Mouse (Mus musculus): ENCODE results near the gene Trio. TPM values are rescaled to one million over a fixed set of nuclear protein-coding genes. Genes with fewer than 3 reads are reported as not detected.
A peak's percentile ranks its signal among the peaks of the same experiment; 100 is the strongest.

Trio gene
- polyA plus RNA-seq, 1 experiment from 2014 or later, result 28.8 TPM

DNA sequence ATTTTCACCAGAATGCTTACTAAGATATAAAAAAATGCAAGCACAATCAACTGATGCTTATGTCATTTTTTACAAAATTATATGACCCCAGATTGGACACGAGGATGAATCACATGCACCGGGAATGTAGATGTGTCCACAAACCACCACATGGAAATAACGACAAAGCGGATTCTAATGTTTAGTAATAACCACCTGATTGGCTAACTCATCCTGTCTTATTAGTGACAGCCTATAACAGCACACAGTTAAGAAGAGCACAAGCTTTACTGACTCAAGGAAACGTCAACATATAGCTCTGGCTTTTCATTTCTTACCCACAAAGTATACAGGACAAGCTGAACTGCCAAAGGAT is 101.7 kb downstream of the Trio start:
- H3K27ac ChIP-seq (replicated peaks), result no peak overlapping the region
- H3K27me3 ChIP-seq (replicated peaks; ENCODE audit: low read depth, poor library complexity, severe bottlenecking), result no peaks in the 10 kb centered on the region
- peaks cover 80% of the 10 kb centered on the region for H3K4me1 ChIP-seq
- WGBS, result 22% methylated on average over 5 of the region's 5 CpGs
- H3K36me3 ChIP-seq (replicated peaks), result no peaks in the 10 kb centered on the region
- no peaks in the 10 kb centered on the region for H3K9me3 ChIP-seq
- no peak for DNase-seq (ENCODE audit: low spot score)
- H3K4me3 ChIP-seq, result peak overlapping the region; percentile 49

DNA sequence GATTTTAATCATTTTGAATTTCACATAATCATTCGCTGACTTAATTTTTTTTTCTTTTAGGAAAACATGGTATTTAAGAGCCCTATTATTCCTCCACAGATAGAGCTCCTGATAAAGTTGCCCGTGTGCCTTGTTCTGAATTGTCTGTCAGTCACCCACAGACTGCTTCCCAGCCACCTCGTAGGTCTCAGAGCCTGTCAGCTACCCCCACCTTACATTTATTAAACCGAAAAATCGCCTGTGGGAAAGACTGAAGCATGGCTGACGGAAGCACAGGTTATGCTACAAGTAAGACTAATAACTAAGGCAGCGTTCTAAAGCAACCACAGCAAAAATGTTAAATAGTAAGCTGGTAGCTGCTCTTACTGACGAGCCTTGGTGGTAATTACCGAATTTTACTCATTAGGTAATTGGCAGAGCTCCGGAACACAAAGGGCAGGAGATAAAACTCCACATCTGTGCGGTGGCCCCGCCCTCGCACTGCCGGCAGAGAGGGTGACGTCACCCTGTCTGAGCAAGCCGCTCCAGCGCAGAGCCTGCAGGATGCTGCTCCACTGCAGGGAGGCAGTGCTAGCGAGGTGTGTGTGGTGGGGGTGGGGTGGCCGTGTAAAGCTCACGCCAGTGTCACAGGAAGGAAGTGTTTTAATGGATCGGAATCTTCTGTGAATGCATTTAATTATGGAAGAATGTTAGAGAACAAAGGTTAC is 102.2 kb downstream of the Trio start:
- Histone ChIP-seq H3K36me3 (replicated peaks) (0 out of 2 replicates have a peak, but pooled peaks cover 3% of the 10 kb centered on the region), H3K27ac (replicated peaks) (peak overlapping the region; percentile 61; the same call in 1 of the 2 replicates), H3K9me3 (no peaks in the 10 kb centered on the region), H3K4me3 (peak overlapping the region; percentile 49), H3K27me3 (replicated peaks; ENCODE audit: low read depth, poor library complexity, severe bottlenecking) (no peaks in the 10 kb centered on the region), H3K4me1 (peaks cover 84% of the 10 kb centered on the region)
- WGBS, result 10% methylated on average over 21 of the region's 21 CpGs
- peak; percentile 85 for DNase-seq (ENCODE audit: low spot score)

DNA sequence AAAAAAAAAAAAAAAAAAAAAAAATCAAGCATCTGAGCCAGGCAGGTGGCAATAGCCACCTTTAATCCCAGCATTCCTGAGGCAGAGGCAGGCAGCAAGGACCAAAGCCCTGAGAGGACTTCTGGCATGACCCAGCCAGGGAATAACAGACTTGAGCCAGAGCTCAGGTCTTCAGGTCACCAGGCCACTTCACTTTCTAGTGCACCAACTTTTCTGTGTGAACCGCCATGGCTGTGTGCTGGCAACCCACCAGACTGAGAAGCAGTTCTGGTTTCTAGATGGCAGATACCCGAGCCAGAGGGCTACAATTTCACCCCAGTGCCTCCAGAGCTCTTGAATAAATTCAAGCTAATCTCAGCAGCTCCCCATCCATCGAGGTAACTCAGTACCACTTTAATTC is 104.9 kb downstream of the Trio start:
- H3K9me3 ChIP-seq, result no peaks in the 10 kb centered on the region
- peaks cover 66% of the 10 kb centered on the region for H3K4me1 ChIP-seq
- 59% methylated on average over 3 of the region's 3 CpGs for WGBS
- H3K4me3 ChIP-seq, result no peak overlapping the region
- peaks cover 18% of the 10 kb centered on the region for H3K36me3 ChIP-seq (replicated peaks)
- no peak for DNase-seq (ENCODE audit: low spot score)
- H3K27ac ChIP-seq (replicated peaks), result no peak overlapping the region
- H3K27me3 ChIP-seq (replicated peaks; ENCODE audit: low read depth, poor library complexity, severe bottlenecking), result no peaks in the 10 kb centered on the region

DNA sequence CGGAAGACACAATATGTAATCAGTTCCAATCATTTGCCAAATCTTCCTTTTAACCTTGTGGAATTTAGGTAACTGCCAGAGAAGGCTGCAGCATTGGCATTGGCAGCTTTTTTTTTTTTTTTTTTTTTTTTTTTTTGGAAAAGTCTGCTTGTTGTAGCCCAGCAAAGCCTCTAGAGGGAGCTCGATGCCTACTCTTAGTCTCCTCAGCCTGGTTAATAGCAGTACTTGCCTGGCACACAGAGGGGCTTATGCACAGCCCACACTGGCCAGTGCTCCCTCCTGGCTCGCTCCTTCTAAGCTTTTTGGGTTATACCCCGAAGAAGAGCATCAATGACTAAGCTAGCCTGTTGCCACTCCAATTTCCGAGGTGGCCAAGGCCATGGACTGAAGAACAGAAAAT is 106.1 kb downstream of the Trio start:
- Histone ChIP-seq H3K36me3 (replicated peaks) (peaks cover 21% of the 10 kb centered on the region), H3K27ac (replicated peaks) (no peak overlapping the region), H3K4me1 (peaks cover 54% of the 10 kb centered on the region), H3K9me3 (no peaks in the 10 kb centered on the region), H3K27me3 (replicated peaks; ENCODE audit: low read depth, poor library complexity, severe bottlenecking) (no peaks in the 10 kb centered on the region), H3K4me3 (no peak overlapping the region)
- 21% methylated on average over 5 of the region's 5 CpGs for WGBS
- peak; percentile 63 for DNase-seq (ENCODE audit: low spot score)

DNA sequence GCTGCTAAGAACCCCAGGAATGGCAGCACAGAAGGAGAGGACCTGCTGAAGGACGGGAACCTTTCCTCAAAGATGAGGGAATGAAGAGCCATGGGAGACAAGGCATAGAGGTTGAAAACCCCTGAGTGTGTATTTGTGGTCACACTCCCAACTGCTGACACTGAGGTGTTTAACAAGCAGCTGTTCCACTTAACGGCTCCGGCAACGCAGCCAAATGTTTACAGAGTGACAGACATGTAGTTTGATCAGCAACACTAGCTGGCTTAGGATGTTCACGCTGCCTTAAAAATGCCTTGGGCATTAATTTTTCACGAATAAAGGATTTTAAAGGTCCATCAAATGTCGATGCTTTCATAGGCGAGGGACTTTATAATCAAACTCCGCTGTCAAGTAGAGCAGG is 106.8 kb downstream of the Trio start:
- no peak overlapping the region for H3K27ac ChIP-seq (replicated peaks)
- no peaks in the 10 kb centered on the region for H3K27me3 ChIP-seq (replicated peaks; ENCODE audit: low read depth, poor library complexity, severe bottlenecking)
- peaks cover 21% of the 10 kb centered on the region for H3K36me3 ChIP-seq (replicated peaks)
- DNase-seq (ENCODE audit: low spot score), result no peak
- WGBS, result 91% methylated on average over 9 of the region's 9 CpGs
- H3K4me3 ChIP-seq, result no peak overlapping the region
- peaks cover 46% of the 10 kb centered on the region for H3K4me1 ChIP-seq
- H3K9me3 ChIP-seq, result no peaks in the 10 kb centered on the region

DNA sequence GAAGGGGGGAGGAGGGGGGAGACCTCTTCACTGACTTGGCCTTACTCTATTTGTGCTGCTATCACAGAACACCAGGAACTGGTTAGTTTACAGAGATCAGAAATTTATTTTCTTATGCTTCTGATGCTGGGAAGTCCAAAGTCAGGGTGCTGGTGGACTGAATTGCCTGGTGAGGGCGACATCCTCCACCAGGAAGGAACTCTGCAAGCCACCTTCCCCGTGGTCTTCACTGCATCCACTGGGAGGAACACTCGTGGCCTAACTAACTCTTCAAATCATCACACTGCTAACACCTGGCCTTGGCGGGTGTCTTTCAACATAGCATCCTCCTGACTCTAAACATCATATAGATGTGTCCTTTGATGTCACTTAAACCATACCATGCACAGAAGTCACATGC is 109.4 kb downstream of the Trio start:
- H3K27ac ChIP-seq (replicated peaks), result no peak overlapping the region
- WGBS, result 63% methylated on average over 4 of the region's 4 CpGs
- peaks cover 31% of the 10 kb centered on the region for H3K36me3 ChIP-seq (replicated peaks)
- DNase-seq (ENCODE audit: low spot score), result no peak
- H3K4me1 ChIP-seq, result peaks cover 20% of the 10 kb centered on the region
- H3K27me3 ChIP-seq (replicated peaks; ENCODE audit: low read depth, poor library complexity, severe bottlenecking), result no peaks in the 10 kb centered on the region
- no peak overlapping the region for H3K4me3 ChIP-seq
- no peaks in the 10 kb centered on the region for H3K9me3 ChIP-seq

DNA sequence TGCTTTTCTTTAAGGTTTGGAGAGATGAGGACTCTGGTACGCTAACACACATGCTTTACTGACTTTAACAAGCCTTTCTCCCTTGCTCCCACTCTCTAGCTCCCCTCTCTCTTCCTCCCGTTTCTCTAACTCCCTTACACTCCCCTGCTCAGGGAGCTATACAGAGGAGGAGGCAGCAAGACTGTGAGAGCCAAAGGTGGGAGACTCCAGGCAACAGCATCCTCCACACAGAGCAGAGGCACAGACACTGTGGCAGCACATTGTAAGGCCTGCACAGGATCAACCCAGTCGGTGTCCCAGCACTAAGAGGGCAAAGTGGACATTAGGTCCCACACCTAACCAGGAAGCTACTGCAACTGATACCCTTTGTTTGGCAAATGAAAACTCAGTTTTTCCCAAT is 112.6 kb downstream of the Trio start:
- 73% methylated on average over 3 of the region's 3 CpGs for WGBS
- peaks cover 43% of the 10 kb centered on the region for H3K36me3 ChIP-seq (replicated peaks)
- no peaks in the 10 kb centered on the region for H3K4me1 ChIP-seq
- no peak for DNase-seq (ENCODE audit: low spot score)
- H3K27ac ChIP-seq (replicated peaks), result no peak overlapping the region
- H3K9me3 ChIP-seq, result no peaks in the 10 kb centered on the region
- H3K27me3 ChIP-seq (replicated peaks; ENCODE audit: low read depth, poor library complexity, severe bottlenecking), result no peaks in the 10 kb centered on the region
- H3K4me3 ChIP-seq, result no peak overlapping the region

DNA sequence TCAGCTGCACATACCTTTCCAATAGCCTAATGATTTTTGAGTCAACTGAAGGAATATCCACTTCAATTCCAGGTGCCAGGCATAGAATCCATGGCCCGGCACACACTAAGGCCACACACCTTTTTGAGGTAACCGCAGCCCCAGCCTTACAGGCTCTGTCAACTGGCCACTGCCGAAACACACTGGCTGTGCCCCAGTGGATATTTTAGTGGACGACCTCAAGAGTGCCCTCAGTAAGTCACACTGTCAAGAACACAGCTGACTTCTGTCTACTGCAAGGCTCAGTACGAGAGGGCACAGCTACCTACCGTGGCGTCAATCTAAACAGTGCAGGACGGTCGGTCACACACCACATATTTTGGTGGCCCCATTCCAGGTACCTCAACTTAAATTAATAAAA is 114.5 kb downstream of the Trio start:
- no peak overlapping the region for H3K4me3 ChIP-seq
- no peak overlapping the region for H3K27ac ChIP-seq (replicated peaks)
- 93% methylated on average over 9 of the region's 9 CpGs for WGBS
- no peaks in the 10 kb centered on the region for H3K4me1 ChIP-seq
- no peaks in the 10 kb centered on the region for H3K27me3 ChIP-seq (replicated peaks; ENCODE audit: low read depth, poor library complexity, severe bottlenecking)
- DNase-seq (ENCODE audit: low spot score), result no peak
- no peaks in the 10 kb centered on the region for H3K9me3 ChIP-seq
- H3K36me3 ChIP-seq (replicated peaks), result peaks cover 31% of the 10 kb centered on the region

DNA sequence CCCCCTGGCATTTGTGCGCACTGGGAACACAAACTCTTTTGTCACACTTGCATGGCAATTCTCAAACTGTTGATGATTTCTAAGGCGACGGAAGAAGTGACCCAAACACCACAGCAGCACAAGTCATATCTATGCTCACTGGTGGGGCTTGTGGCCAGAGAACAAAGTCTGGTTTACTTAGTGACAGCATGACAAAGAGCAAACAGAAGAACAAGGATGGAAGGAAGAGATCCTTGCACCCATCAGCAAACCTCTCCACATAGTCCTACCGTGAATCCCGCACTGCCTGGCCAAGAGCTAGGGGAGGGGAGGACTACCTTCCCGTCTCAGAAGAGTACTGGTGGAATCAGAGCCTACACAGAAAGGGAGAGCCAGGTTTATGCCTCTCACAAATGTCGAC is 115.5 kb downstream of the Trio start:
- 91% methylated on average over 7 of the region's 7 CpGs for WGBS
- Histone ChIP-seq H3K4me1 (no peaks in the 10 kb centered on the region), H3K9me3 (no peaks in the 10 kb centered on the region), H3K4me3 (no peak overlapping the region), H3K27me3 (replicated peaks; ENCODE audit: low read depth, poor library complexity, severe bottlenecking) (no peaks in the 10 kb centered on the region), H3K27ac (replicated peaks) (no peak overlapping the region), H3K36me3 (replicated peaks) (peaks cover 32% of the 10 kb centered on the region)
- no peak for DNase-seq (ENCODE audit: low spot score)

DNA sequence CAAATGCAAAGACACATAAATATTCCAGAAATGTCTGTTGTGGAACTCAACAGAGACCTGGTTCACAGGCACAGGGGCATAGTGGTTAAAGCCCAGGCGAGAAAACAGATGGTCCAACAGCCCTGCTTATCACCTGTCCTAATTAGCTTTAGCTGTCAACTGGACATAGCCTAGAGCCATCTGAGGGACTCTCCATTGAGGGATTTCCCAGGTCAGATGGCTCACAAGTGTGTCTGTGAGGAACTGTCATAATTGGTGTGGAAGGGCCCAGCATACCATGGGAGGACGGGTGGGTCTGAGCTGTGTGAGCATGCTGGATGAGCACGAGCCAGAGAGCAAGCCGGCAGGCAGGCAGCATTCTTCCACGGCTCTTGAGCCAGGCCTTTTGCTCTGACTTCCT is 118.0 kb downstream of the Trio start:
- Histone ChIP-seq H3K27ac (replicated peaks) (no peak overlapping the region), H3K36me3 (replicated peaks) (peaks cover 53% of the 10 kb centered on the region), H3K27me3 (replicated peaks; ENCODE audit: low read depth, poor library complexity, severe bottlenecking) (no peaks in the 10 kb centered on the region), H3K9me3 (no peaks in the 10 kb centered on the region), H3K4me1 (no peaks in the 10 kb centered on the region), H3K4me3 (no peak overlapping the region)
- 73% methylated on average over 5 of the region's 5 CpGs for WGBS
- DNase-seq (ENCODE audit: low spot score), result no peak

DNA sequence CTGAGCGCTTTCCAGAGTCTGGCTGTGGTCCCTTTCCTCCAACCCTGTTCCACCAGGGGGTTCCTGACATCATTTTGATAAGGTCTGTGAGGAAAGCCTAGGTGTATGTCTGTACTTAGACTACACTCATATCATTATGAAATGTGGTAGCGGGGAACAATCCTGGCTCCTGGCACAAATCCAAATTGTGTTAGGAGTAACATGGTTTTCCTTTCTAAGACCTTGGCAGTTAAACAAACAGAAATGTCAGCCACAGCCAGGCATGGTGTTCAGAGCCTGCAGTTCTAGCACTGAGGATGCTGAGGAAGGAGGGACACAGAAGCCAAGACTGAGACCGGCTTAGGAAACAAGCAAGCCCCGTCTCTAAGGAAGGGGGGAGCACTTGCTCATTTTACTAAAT is 119.2 kb downstream of the Trio start:
- Histone ChIP-seq H3K36me3 (replicated peaks) (peaks cover 54% of the 10 kb centered on the region), H3K27me3 (replicated peaks; ENCODE audit: low read depth, poor library complexity, severe bottlenecking) (no peaks in the 10 kb centered on the region), H3K27ac (replicated peaks) (no peak overlapping the region), H3K4me3 (no peak overlapping the region), H3K4me1 (no peaks in the 10 kb centered on the region), H3K9me3 (no peaks in the 10 kb centered on the region)
- WGBS, result 88% methylated on average over 4 of the region's 4 CpGs
- DNase-seq (ENCODE audit: low spot score), result no peak

DNA sequence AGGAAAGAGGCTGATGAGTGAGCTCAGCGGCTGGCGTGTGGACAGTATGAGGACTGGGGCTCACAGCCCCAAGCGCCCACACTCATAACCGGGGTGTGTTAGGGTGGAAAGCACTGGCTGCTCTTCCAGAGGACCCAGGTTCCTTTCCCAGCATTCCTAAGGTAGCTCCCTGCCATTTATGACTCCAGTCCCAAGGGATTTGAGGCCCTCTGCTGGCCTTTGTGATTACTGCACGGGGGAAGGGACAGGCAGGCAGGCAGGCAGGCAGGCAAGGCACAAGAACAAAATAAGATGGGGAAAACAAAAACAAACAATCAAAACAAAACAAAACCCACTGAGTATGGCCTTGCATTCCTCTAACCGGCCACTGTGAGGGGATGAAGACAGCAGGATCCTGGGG is 120.3 kb downstream of the Trio start:
- H3K4me1 ChIP-seq, result no peaks in the 10 kb centered on the region
- H3K27ac ChIP-seq (replicated peaks), result no peak overlapping the region; the same call in 1 of the 2 replicates
- no peaks in the 10 kb centered on the region for H3K9me3 ChIP-seq
- 70% methylated on average over 6 of the region's 6 CpGs for WGBS
- peaks cover 56% of the 10 kb centered on the region for H3K36me3 ChIP-seq (replicated peaks)
- no peaks in the 10 kb centered on the region for H3K27me3 ChIP-seq (replicated peaks; ENCODE audit: low read depth, poor library complexity, severe bottlenecking)
- peak; percentile 56 for DNase-seq (ENCODE audit: low spot score)
- H3K4me3 ChIP-seq, result no peak overlapping the region

DNA sequence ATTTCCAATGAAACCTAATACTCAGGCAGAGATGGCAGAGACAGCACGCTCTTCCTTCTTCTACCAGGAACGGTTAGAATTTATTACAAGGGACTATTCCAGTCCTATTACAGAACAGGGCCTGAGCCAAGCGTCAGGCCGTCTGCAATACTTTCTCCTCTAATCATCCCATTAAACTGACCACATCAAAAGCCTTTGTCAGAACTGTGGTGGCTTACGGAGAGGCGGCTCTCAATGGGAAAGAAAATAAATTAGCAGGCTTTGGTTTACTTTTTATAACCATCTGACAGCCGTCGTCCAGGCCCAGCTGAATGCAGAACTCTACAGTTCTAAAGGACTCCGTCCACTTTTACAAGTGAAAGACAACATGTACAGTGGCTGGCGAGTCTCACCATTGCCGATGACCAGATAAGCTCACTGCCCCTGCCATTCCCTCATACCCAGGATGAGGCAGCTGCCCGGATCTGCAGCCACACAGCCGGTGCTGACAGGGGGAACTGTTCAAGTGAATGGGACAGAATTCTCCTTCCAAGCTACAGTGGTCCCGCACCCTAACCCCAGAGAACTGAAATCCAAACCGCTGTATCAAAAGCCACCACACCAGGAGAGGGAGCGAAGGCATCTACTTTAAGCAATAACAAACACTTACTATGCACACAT is 121.2 kb downstream of the Trio start:
- Histone ChIP-seq H3K27me3 (replicated peaks; ENCODE audit: low read depth, poor library complexity, severe bottlenecking) (no peaks in the 10 kb centered on the region), H3K36me3 (replicated peaks) (peaks cover 58% of the 10 kb centered on the region), H3K4me3 (no peak overlapping the region), H3K9me3 (no peaks in the 10 kb centered on the region), H3K27ac (replicated peaks) (no peak overlapping the region), H3K4me1 (no peaks in the 10 kb centered on the region)
- WGBS, result 86% methylated on average over 16 of the region's 16 CpGs
- DNase-seq (ENCODE audit: low spot score), result no peak
